Mouse (Mus musculus): ENCODE data around the gene Slc16a12. TPM values are rescaled to one million over a fixed set of nuclear protein-coding genes. Genes with fewer than 3 reads are reported as not detected.
"Not testable (repeated sequence)": the region's sequence is repeated elsewhere in the genome, so short reads cannot be mapped to it uniquely, and the experiment has no call there.

Slc16a12 gene
- polyA plus RNA-seq, 1 experiment from 2014 or later: 2.4 TPM

- Histone ChIP-seq H3K27ac (replicated peaks; ENCODE audit: low read depth, low read length) (no peak overlapping the region), H3K27me3 (replicated peaks; ENCODE audit: control insufficient read depth, insufficient read depth, low read length) (no peaks in the 10 kb centered on the region), H3K4me2 (ENCODE audit: low read depth, low read length) (no peak overlapping the region), H3K9ac (ENCODE audit: low read depth, low read length) (no peak overlapping the region), H3K4me1 (ENCODE audit: control insufficient read depth, insufficient read depth, low read length) (no peaks in the 10 kb centered on the region), H3K4me3 (ENCODE audit: low read depth, low read length) (no peak overlapping the region), H3K9me3 (ENCODE audit: control insufficient read depth, low read length) (no peaks in the 10 kb centered on the region), H3K36me3 (ENCODE audit: control insufficient read depth, insufficient read depth, low read length) (no peaks in the 10 kb centered on the region)
- DNase-seq (ENCODE audit: low spot score) (no peak), ATAC-seq (ENCODE audit: low read depth) (no peak)
- WGBS: 89% methylated on average over 7 of the region's 7 CpGs
Observed at GRCm38 (mm10) chr19:34756561-34757240, 9.6 kb upstream of the Slc16a12 start.

DNA sequence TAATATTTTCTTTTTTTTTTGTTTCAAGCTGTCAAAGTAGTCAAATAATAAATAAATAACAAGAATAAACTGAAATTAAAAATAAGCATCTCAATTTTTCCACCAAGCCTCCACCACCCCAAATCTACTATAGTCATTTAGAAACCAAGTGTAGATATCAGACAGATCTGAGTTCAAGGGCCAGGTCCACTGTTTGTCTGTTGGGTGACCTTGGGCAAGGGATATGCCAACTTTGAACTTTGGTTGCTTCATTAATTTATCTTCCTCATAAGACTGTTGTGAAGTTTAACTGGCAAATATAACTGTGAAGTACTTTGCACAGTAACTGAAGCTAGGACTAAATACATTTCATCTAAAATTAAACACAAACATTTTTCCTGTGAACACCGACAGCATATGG lies 8.6 kb upstream of the Slc16a12 start:
- WGBS: 84% methylated on average over 1 of the region's 1 CpGs
- ATAC-seq (ENCODE audit: low read depth) (no peak), DNase-seq (ENCODE audit: low spot score) (no peak)
- H3K36me3 ChIP-seq (ENCODE audit: control insufficient read depth, insufficient read depth, low read length): no peaks in the 10 kb centered on the region
- no peaks in the 10 kb centered on the region for H3K27me3 ChIP-seq (replicated peaks; ENCODE audit: control insufficient read depth, insufficient read depth, low read length)
- no peak overlapping the region for H3K4me2 ChIP-seq (ENCODE audit: low read depth, low read length)
- no peak overlapping the region for H3K27ac ChIP-seq (replicated peaks; ENCODE audit: low read depth, low read length)
- H3K4me1 ChIP-seq (ENCODE audit: control insufficient read depth, insufficient read depth, low read length): no peaks in the 10 kb centered on the region
- H3K9ac ChIP-seq (ENCODE audit: low read depth, low read length): no peak overlapping the region
- no peaks in the 10 kb centered on the region for H3K9me3 ChIP-seq (ENCODE audit: control insufficient read depth, low read length)
- no peak overlapping the region for H3K4me3 ChIP-seq (ENCODE audit: low read depth, low read length)

DNA sequence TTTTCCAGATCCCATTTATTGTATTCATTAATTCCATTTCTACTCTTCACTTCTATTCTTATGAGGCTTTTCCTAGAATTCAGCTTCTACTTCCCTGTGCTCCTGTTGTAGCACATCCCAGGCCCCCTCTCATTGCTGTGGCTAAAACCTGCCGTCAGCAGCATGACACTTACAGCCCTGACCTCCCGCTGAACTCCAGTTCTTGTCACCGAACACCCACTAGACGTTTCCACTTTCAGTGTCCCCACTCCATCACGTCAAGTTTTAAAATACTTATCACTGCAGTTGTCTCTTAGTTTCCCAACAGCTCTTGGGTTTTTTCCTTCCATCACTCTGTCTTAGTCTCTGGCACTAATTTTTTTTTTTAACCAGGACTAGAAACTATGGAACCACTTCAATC lies 6.2 kb upstream of the Slc16a12 start:
- 48% methylated on average over 5 of the region's 5 CpGs for WGBS
- H3K27ac ChIP-seq (replicated peaks; ENCODE audit: low read depth, low read length): no peak overlapping the region
- no peak overlapping the region for H3K9ac ChIP-seq (ENCODE audit: low read depth, low read length)
- DNase-seq (ENCODE audit: low spot score): peak; percentile 21
- H3K4me2 ChIP-seq (ENCODE audit: low read depth, low read length): no peak overlapping the region
- no peaks in the 10 kb centered on the region for H3K36me3 ChIP-seq (ENCODE audit: control insufficient read depth, insufficient read depth, low read length)
- H3K4me1 ChIP-seq (ENCODE audit: control insufficient read depth, insufficient read depth, low read length): no peaks in the 10 kb centered on the region
- no peaks in the 10 kb centered on the region for H3K27me3 ChIP-seq (replicated peaks; ENCODE audit: control insufficient read depth, insufficient read depth, low read length)
- no peak for ATAC-seq (ENCODE audit: low read depth)
- no peaks in the 10 kb centered on the region for H3K9me3 ChIP-seq (ENCODE audit: control insufficient read depth, low read length)
- H3K4me3 ChIP-seq (ENCODE audit: low read depth, low read length): no peak overlapping the region

GRCm38 (mm10) chr19:34752391-34753092 lies 5.5 kb upstream of the Slc16a12 start:
- H3K9ac ChIP-seq (ENCODE audit: low read depth, low read length): no peak overlapping the region
- 78% methylated on average over 3 of the region's 3 CpGs for WGBS
- no peak overlapping the region for H3K4me2 ChIP-seq (ENCODE audit: low read depth, low read length)
- H3K4me3 ChIP-seq (ENCODE audit: low read depth, low read length): no peak overlapping the region
- no peak overlapping the region for H3K27ac ChIP-seq (replicated peaks; ENCODE audit: low read depth, low read length)
- ATAC-seq (ENCODE audit: low read depth) (no peak), DNase-seq (ENCODE audit: low spot score) (no peak)
- 0 out of 2 replicates have a peak, but pooled peaks cover 6% of the 10 kb centered on the region for H3K27me3 ChIP-seq (replicated peaks; ENCODE audit: control insufficient read depth, insufficient read depth, low read length)
- H3K4me1 ChIP-seq (ENCODE audit: control insufficient read depth, insufficient read depth, low read length): no peaks in the 10 kb centered on the region
- no peaks in the 10 kb centered on the region for H3K36me3 ChIP-seq (ENCODE audit: control insufficient read depth, insufficient read depth, low read length)
- H3K9me3 ChIP-seq (ENCODE audit: control insufficient read depth, low read length): no peaks in the 10 kb centered on the region

- Histone ChIP-seq H3K4me3 (ENCODE audit: low read depth, low read length) (no peak overlapping the region), H3K9ac (ENCODE audit: low read depth, low read length) (no peak overlapping the region), H3K4me2 (ENCODE audit: low read depth, low read length) (no peak overlapping the region), H3K27me3 (replicated peaks; ENCODE audit: control insufficient read depth, insufficient read depth, low read length) (peaks cover 19% of the 10 kb centered on the region), H3K4me1 (ENCODE audit: control insufficient read depth, insufficient read depth, low read length) (no peaks in the 10 kb centered on the region), H3K27ac (replicated peaks; ENCODE audit: low read depth, low read length) (no peak overlapping the region), H3K9me3 (ENCODE audit: control insufficient read depth, low read length) (no peaks in the 10 kb centered on the region), H3K36me3 (ENCODE audit: control insufficient read depth, insufficient read depth, low read length) (no peaks in the 10 kb centered on the region)
- WGBS: 74% methylated on average over 4 of the region's 4 CpGs
- ATAC-seq (ENCODE audit: low read depth): peak; percentile 41; the same call in 1 of the 2 replicates
- peak; percentile 31 for DNase-seq (ENCODE audit: low spot score)
Observed at GRCm38 (mm10) chr19:34751150-34751549, 4.1 kb upstream of the Slc16a12 start.

DNA sequence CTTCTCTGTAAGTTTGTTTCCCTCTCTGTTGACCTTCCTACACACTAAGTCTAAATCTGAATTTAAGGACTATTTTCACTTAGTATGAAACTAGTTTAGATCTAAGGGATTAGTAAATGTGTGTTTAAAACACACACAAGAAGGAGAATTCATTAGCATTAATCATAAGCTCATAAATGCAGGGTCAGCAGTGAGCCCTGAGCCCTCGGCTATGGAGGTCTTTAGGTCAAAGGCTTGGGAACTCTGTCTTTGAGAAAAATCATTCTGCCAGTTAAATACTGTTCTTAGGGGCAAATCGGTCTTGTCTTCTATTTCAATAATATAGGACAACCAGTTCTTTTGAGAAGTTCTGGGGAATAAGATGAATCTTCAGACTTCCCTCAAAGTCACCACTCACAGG lies 1.9 kb upstream of the Slc16a12 start:
- Histone ChIP-seq H3K36me3 (ENCODE audit: control insufficient read depth, insufficient read depth, low read length) (no peaks in the 10 kb centered on the region), H3K27ac (replicated peaks; ENCODE audit: low read depth, low read length) (no peak overlapping the region), H3K4me1 (ENCODE audit: control insufficient read depth, insufficient read depth, low read length) (no peaks in the 10 kb centered on the region), H3K4me2 (ENCODE audit: low read depth, low read length) (no peak overlapping the region), H3K27me3 (replicated peaks; ENCODE audit: control insufficient read depth, insufficient read depth, low read length) (peaks cover 26% of the 10 kb centered on the region), H3K4me3 (ENCODE audit: low read depth, low read length) (no peak overlapping the region), H3K9me3 (ENCODE audit: control insufficient read depth, low read length) (no peaks in the 10 kb centered on the region), H3K9ac (ENCODE audit: low read depth, low read length) (no peak overlapping the region)
- WGBS: 63% methylated on average over 2 of the region's 2 CpGs
- ATAC-seq (ENCODE audit: low read depth): no peak
- DNase-seq (ENCODE audit: low spot score): no peak

DNA sequence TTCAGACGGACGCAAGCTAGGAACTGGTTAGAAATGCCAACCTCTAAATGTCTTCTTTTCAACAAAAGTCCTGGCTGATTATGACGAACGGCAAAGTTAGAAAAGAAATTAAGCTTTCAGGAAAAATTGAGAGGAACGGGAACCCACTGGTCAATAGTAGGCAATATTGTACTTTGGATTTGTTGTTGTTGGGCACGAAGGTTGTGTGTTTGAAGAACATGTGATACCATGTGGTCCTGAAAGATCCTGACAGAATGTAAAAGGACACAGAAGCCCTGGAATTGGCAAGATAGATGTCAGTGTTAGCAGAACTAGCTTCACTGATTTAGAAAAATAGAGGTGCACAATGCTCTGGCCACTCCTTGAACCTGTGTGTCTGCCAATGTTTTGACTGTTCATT lies 880 bp upstream of the Slc16a12 start:
- ATAC-seq (ENCODE audit: low read depth); DNase-seq (ENCODE audit: low spot score); H3K9ac ChIP-seq (ENCODE audit: low read depth, low read length); H3K27ac ChIP-seq (replicated peaks; ENCODE audit: low read depth, low read length); H3K4me3 ChIP-seq (ENCODE audit: low read depth, low read length); H3K36me3 ChIP-seq (ENCODE audit: control insufficient read depth, insufficient read depth, low read length); H3K4me1 ChIP-seq (ENCODE audit: control insufficient read depth, insufficient read depth, low read length); H3K4me2 ChIP-seq (ENCODE audit: low read depth, low read length); H3K9me3 ChIP-seq (ENCODE audit: control insufficient read depth, low read length): not testable (repeated sequence)
- 90% methylated on average over 6 of the region's 6 CpGs for WGBS
- peaks cover 26% of the 10 kb centered on the region for H3K27me3 ChIP-seq (replicated peaks; ENCODE audit: control insufficient read depth, insufficient read depth, low read length)

DNA sequence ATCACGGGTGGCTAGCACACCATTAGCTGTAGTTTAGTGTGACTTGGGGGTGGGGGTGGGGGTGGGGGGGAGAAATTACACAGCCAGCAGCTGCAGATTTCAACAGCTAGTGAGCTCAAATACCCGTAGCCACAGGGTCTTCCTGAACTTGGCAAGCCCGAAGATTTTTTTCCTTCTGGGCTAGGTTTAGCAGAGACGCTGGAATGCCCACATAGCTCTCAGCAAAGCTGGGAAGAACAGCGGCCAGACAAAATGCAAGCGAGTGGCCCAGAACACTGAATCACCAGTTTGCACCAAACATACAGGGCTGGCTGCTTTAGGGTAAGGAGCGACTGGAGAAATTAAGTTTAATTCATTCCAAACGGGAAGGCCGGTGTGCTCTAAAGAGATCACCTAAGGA lies 888 bp downstream of the Slc16a12 start:
- no peaks in the 10 kb centered on the region for H3K9me3 ChIP-seq (ENCODE audit: control insufficient read depth, low read length)
- no peaks in the 10 kb centered on the region for H3K36me3 ChIP-seq (ENCODE audit: control insufficient read depth, insufficient read depth, low read length)
- peaks cover 26% of the 10 kb centered on the region for H3K27me3 ChIP-seq (replicated peaks; ENCODE audit: control insufficient read depth, insufficient read depth, low read length)
- peak overlapping the region; percentile 96 for H3K4me2 ChIP-seq (ENCODE audit: low read depth, low read length)
- WGBS: 6% methylated on average over 9 of the region's 9 CpGs
- H3K4me1 ChIP-seq (ENCODE audit: control insufficient read depth, insufficient read depth, low read length): no peaks in the 10 kb centered on the region
- no peak overlapping the region for H3K27ac ChIP-seq (replicated peaks; ENCODE audit: low read depth, low read length)
- peak overlapping the region; percentile 62 for H3K9ac ChIP-seq (ENCODE audit: low read depth, low read length)
- H3K4me3 ChIP-seq (ENCODE audit: low read depth, low read length): peak overlapping the region; percentile 56
- DNase-seq (ENCODE audit: low spot score) (peak; percentile 52), ATAC-seq (ENCODE audit: low read depth) (peak; percentile 45; the same call in 1 of the 2 replicates)

DNA sequence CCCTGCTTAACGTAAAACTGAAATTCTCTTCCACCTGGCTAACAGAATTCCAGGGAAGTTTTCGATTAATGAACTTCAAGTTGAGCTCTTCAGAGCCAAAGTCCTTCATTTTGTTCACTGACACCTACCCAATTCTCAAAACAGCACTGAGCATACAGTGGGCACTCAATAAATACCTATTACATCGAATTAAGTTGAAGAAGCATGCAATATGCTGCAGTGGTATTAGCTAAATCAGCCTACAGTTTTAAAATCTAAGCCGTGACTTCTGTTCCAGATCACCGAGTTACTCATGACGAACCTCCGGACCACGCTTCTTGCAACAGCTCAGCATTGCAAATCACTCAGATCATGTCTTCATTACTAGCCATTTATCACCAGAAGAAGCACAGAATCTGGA lies 2.1 kb downstream of the Slc16a12 start:
- Histone ChIP-seq H3K9me3 (ENCODE audit: control insufficient read depth, low read length) (no peaks in the 10 kb centered on the region), H3K4me2 (ENCODE audit: low read depth, low read length) (no peak overlapping the region), H3K27ac (replicated peaks; ENCODE audit: low read depth, low read length) (no peak overlapping the region), H3K36me3 (ENCODE audit: control insufficient read depth, insufficient read depth, low read length) (no peaks in the 10 kb centered on the region), H3K27me3 (replicated peaks; ENCODE audit: control insufficient read depth, insufficient read depth, low read length) (peaks cover 26% of the 10 kb centered on the region), H3K9ac (ENCODE audit: low read depth, low read length) (no peak overlapping the region), H3K4me1 (ENCODE audit: control insufficient read depth, insufficient read depth, low read length) (no peaks in the 10 kb centered on the region), H3K4me3 (ENCODE audit: low read depth, low read length) (no peak overlapping the region)
- ATAC-seq (ENCODE audit: low read depth) (no peak), DNase-seq (ENCODE audit: low spot score) (no peak)
- WGBS: 80% methylated on average over 8 of the region's 8 CpGs

Data from embryonic facial prominence, embryonic 14.5 days (tissue).